Mouse (Mus musculus): ENCODE measurements at regions not wholly inside any gene's neighbourhood (a gene's known extent, or its start where the extent isn't known, plus 50 kb on each side); places are given as distances from the start of the nearest gene placed in this dataset.

DNA sequence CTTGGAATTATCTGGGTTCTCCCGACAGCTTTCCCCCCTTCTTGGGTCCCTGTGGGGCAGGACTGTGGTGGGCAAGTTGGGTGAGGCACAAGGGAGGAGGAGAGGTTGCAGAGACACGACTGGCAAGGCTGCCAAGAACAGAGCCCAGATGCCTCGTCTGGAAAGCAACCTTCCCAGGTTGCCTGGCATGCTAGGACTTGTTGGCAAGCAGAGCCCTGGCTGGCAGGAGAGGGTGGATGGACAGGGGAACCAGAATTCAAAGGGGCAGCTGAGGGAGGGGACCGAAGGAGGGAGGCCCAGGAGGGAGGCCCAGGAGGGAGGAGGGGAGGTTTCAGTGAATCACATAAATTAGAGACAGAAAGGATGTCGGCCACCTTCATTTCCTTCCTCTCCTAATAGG lies 274.8 kb downstream of the Sox9 start:
- no peak for TF ChIP-seq CTCF (IDR thresholded peaks at IDR 0.05; ENCODE audit: low read depth, low read length)
- TF ChIP-seq POLR2AphosphoS5 (IDR thresholded peaks at IDR 0.05; ENCODE audit: insufficient replicate concordance, low read depth, low read length) = no peak

All from G1E (cell line).